Mouse (Mus musculus) embryonic facial prominence, embryonic 11.5 days (tissue): ENCODE measurements around the gene Lrrc8b. TPM values are rescaled to one million over a fixed set of nuclear protein-coding genes. Genes with fewer than 3 reads are reported as not detected.

ENCODE experiments used
- ATAC-seq: fragments of 200-750 bp; cut with Nextera tagmentation; replicated peaks from 2 replicates; pipeline ENCODE4 v1.8.0; 2017; ENCODE audit warnings: low read depth; ENCODE audit not compliant: insufficient number of reproducible peaks, low FRiP score, low TSS enrichment
- DNase-seq: peaks from one replicate; pipeline ENCODE4 v3.0.0-alpha.2; 2015; ENCODE audit warnings: low spot score
- H3K27ac ChIP-seq: fragments of 300-500 bp; sonication (generic); replicated peaks from 2 replicates; pipeline ENCODE4 v1.5.1; 2014; ENCODE audit warnings: mild to moderate bottlenecking, low read depth, low read length, control low read depth
- H3K27me3 ChIP-seq: fragments of 300-500 bp; sonication (generic); 2 replicates; pipeline ENCODE4 v1.6.1; 2014; ENCODE audit warnings: mild to moderate bottlenecking, low read length, moderate library complexity, mixed read lengths; ENCODE audit not compliant: control insufficient read depth, insufficient read depth
- H3K36me3 ChIP-seq: fragments of 300-500 bp; sonication (generic); replicated peaks from 2 replicates; pipeline ENCODE4 v1.6.1; 2014; ENCODE audit warnings: low read depth, mild to moderate bottlenecking, low read length, moderate library complexity, mixed read lengths; ENCODE audit not compliant: control insufficient read depth, insufficient read depth
- H3K4me1 ChIP-seq: fragments of 300-500 bp; sonication (generic); 2 replicates; pipeline ENCODE4 v1.6.1; 2014; ENCODE audit warnings: low read length, mixed read lengths; ENCODE audit not compliant: control insufficient read depth, insufficient read depth
- H3K4me2 ChIP-seq: fragments of 300-500 bp; sonication (generic); 2 replicates; pipeline ENCODE4 v1.6.1; 2014; ENCODE audit warnings: low read depth, mild to moderate bottlenecking, control low read depth, low read length, moderate library complexity
- H3K4me3 ChIP-seq: fragments of 300-500 bp; sonication (generic); 2 replicates; pipeline ENCODE4 v1.5.1; 2014; ENCODE audit warnings: low read depth, low read length, control low read depth
- H3K9ac ChIP-seq: fragments of 300-500 bp; sonication (generic); replicated peaks from 2 replicates; pipeline ENCODE4 v1.6.1; 2014; ENCODE audit warnings: mild to moderate bottlenecking, control low read depth, low read length
- H3K9me3 ChIP-seq: fragments of 300-500 bp; sonication (generic); replicated peaks from 2 replicates; pipeline ENCODE4 v1.6.1; 2016; ENCODE audit warnings: mild to moderate bottlenecking, low read length, inconsistent platforms, mixed read lengths; ENCODE audit not compliant: control insufficient read depth
- WGBS: fragments of 180-500 bp; shearing (Covaris S2); extraction: QIAGEN DNeasy Blood & Tissue Kit; methylation state at CpG from one replicate; pipeline ENCODE4 v1.1.7; 2014; 5-methylcytosine and 5-hydroxymethylcytosine counted together
- polyA plus RNA-seq: library from polyadenylated mRNA; unstranded; fragments of >200 nt; fragmentation: Nextera tagmentation; extraction: Ambion mirVana; gene quantifications from 2 replicates; pipeline ENCODE4 v1.2.1, GENCODE M21; 2014

Gene Lrrc8b
- polyA plus RNA-seq, 1 experiment from 2014 or later = 7.6 TPM

GRCm38 (mm10) chr5:105491389-105491788 is 75.8 kb downstream of the Lrrc8b start:
- WGBS = 65% methylated on average over 4 of the region's 4 CpGs
- 0 out of 2 replicates have a peak, but pooled peaks cover 2% of the 10 kb centered on the region for H3K4me1 ChIP-seq
- no peak overlapping the region for H3K27ac ChIP-seq
- DNase-seq (peak; percentile 57), ATAC-seq (peak; percentile 56; the same call in 1 of the 2 replicates)
- H3K9me3 ChIP-seq = no peaks in the 10 kb centered on the region
- no peak overlapping the region for H3K4me2 ChIP-seq
- H3K27me3 ChIP-seq = no peaks in the 10 kb centered on the region
- H3K9ac ChIP-seq = no peak overlapping the region
- H3K36me3 ChIP-seq = no peaks in the 10 kb centered on the region
- no peak overlapping the region for H3K4me3 ChIP-seq

DNA sequence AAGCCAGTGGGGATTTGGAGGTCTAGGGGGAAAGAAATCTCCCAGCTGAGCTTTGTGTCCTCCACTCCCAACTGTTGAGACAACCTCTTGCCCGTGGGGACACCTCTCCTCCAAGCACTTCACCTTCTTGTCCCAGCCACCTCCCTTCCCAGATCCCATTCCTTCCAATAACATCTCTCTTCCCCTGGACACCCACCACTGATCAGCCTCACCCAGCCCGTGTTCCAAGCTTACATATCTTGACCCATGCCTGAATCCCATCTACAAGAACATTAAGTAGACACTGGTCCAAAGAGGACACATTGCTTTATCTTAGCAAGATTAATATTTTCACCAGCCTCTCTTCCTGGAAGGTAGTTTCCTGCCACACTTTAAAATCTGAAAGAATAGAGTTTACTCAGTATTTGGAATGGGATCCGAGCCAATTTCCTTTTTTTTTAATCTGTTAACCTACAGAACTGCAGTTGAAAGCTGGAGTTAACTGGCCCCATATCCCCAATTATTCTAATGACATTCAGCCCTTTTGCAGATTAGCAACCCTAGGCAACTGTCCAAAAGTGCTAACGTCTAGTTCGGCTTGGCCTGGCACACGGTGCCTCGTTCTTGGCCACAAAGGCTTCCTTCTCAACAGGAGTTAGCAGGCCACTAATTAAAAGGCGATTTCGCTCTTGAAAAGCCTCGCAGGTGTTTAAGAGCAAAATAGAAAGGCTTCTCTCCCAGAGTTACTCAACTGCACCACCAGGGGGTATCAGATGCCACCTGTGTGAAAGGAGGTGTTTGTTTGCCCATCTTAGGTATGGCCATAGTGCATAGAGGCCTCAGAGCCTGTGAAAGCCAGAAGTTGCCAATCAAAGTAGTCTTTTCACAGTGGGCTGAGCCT is 77.0 kb downstream of the Lrrc8b start:
- Histone ChIP-seq H3K27me3 (no peaks in the 10 kb centered on the region), H3K9ac (no peak overlapping the region), H3K9me3 (no peaks in the 10 kb centered on the region), H3K4me2 (no peak overlapping the region), H3K27ac (no peak overlapping the region), H3K36me3 (no peaks in the 10 kb centered on the region), H3K4me3 (no peak overlapping the region), H3K4me1 (0 out of 2 replicates have a peak, but pooled peaks cover 2% of the 10 kb centered on the region)
- no peak for ATAC-seq
- WGBS = 40% methylated on average over 10 of the region's 10 CpGs
- DNase-seq = peak; percentile 43

- Histone ChIP-seq H3K4me1 (0 out of 2 replicates have a peak, but pooled peaks cover 2% of the 10 kb centered on the region), H3K36me3 (no peaks in the 10 kb centered on the region)
- 83% methylated on average over 7 of the region's 7 CpGs for WGBS
Measured at GRCm38 (mm10) chr5:105493377-105493776, 77.8 kb downstream of the Lrrc8b start.

DNA sequence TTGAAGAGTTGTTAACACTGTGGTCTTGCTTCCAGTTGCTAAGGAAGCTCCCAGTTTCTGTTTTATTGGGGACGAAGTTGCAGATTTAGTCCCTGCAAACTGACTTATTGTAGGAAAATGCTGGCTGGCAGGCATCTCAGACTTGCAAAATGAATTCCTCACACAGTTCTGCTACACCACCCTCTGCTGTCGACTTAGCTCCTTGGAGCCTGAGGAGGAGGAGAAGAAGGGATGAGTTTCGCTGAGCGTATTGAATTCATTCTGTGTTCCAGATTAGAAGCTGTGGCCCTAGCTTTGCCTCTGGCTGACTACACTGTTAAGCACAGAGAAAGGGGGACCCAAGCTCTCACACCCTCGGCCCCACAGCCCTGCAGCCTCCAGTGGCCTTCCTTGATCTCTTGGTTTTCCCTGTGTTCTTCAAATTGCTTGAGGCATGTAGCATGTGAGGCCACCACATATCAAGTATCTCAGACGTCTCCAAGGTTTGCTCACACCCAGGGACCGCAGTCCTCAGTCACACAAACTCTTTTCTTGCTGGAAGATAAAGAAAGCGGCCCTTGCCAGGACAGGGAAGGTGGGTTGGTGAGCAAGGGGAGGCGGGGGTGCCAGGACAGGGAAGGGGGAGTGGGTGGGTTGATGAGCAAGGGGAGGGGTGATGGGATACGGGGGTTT is 78.8 kb downstream of the Lrrc8b start:
- Histone ChIP-seq H3K9me3 (no peaks in the 10 kb centered on the region), H3K9ac (no peak overlapping the region), H3K27ac (no peak overlapping the region), H3K36me3 (no peaks in the 10 kb centered on the region), H3K27me3 (no peaks in the 10 kb centered on the region), H3K4me1 (0 out of 2 replicates have a peak, but pooled peaks cover 2% of the 10 kb centered on the region), H3K4me2 (no peak overlapping the region; the same call in 1 of the 2 replicates), H3K4me3 (no peak overlapping the region)
- 33% methylated on average over 10 of the region's 10 CpGs for WGBS
- DNase-seq (no peak), ATAC-seq (no peak)

More at GRCm38 (mm10) chr5:105493377-105493776, 77.8 kb downstream of the Lrrc8b start:
- H3K4me3 ChIP-seq = no peak overlapping the region
- no peak for ATAC-seq
- H3K27ac ChIP-seq = no peak overlapping the region
- no peak overlapping the region for H3K4me2 ChIP-seq
- H3K27me3 ChIP-seq = no peaks in the 10 kb centered on the region
- H3K9me3 ChIP-seq = no peaks in the 10 kb centered on the region
- H3K9ac ChIP-seq = no peak overlapping the region
- no peak for DNase-seq

- H3K27ac ChIP-seq = no peak overlapping the region
- H3K9ac ChIP-seq = peak overlapping the region; percentile 29; the same call in 1 of the 2 replicates
- DNase-seq (peak; percentile 87), ATAC-seq (peak; percentile 79)
- 9% methylated on average over 22 of the region's 24 CpGs for WGBS
- peak overlapping the region; percentile 36 for H3K4me2 ChIP-seq
- H3K36me3 ChIP-seq = no peaks in the 10 kb centered on the region
- H3K4me1 ChIP-seq = 0 out of 2 replicates have a peak, but pooled peaks cover 2% of the 10 kb centered on the region
- no peaks in the 10 kb centered on the region for H3K9me3 ChIP-seq
- H3K4me3 ChIP-seq = peak overlapping the region; percentile 11; the same call in 1 of the 2 replicates
- H3K27me3 ChIP-seq = no peaks in the 10 kb centered on the region
Measured at GRCm38 (mm10) chr5:105494918-105495901, 79.6 kb downstream of the Lrrc8b start.

DNA sequence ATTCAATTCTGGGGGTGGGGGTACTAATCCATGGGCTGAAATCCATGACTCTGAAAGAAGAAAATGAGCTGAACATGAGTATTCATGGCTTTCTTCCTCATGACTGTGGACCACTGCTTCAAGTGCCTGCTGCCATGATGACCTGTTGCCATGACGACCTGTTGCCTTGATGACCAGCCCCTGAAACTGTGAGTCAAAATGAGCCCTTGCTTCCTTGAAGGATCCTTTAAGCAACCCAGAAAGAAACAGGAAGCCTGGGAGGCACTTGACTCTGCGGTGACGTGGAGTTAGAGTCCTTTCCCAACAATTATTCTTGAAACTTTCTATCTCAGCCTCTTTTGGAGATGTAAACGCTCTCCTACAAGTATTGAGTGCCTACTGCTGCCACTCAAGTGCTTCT is 80.6 kb downstream of the Lrrc8b start:
- Histone ChIP-seq H3K4me1 (0 out of 2 replicates have a peak, but pooled peaks cover 2% of the 10 kb centered on the region), H3K4me2 (no peak overlapping the region), H3K27me3 (no peaks in the 10 kb centered on the region), H3K9me3 (no peaks in the 10 kb centered on the region), H3K9ac (no peak overlapping the region), H3K36me3 (no peaks in the 10 kb centered on the region), H3K27ac (no peak overlapping the region), H3K4me3 (no peak overlapping the region)
- 81% methylated on average over 4 of the region's 4 CpGs for WGBS
- DNase-seq (no peak), ATAC-seq (no peak)

DNA sequence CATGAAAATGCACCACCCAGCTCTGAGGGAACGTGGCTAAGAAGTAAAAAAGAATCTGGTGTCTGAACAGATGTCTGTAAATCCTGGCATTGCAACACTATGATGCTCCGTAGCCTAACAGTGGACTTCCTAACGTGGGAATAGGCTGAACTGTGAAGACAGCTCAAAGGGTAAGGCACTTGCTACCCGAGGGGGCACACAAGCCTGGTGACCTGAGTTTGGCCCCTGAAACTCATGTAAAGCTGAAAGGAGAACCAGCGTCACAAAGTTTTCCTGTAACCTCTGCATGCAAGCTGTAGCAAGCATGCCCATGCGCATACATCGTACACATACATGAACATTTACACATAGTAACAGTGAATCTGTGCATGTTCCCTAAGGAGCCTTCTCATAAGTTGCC is 81.0 kb downstream of the Lrrc8b start:
- DNase-seq (no peak), ATAC-seq (no peak)
- H3K9ac ChIP-seq = no peak overlapping the region
- H3K27ac ChIP-seq = no peak overlapping the region
- H3K36me3 ChIP-seq = no peaks in the 10 kb centered on the region
- H3K4me1 ChIP-seq = 0 out of 2 replicates have a peak, but pooled peaks cover 2% of the 10 kb centered on the region
- no peak overlapping the region for H3K4me2 ChIP-seq
- no peaks in the 10 kb centered on the region for H3K9me3 ChIP-seq
- H3K4me3 ChIP-seq = no peak overlapping the region
- 86% methylated on average over 7 of the region's 7 CpGs for WGBS
- H3K27me3 ChIP-seq = no peaks in the 10 kb centered on the region
